Mouse (Mus musculus) ES-E14 (cell line): ENCODE measurements at regions not wholly inside any gene's neighbourhood (a gene's known extent, or its start where the extent isn't known, plus 50 kb on each side); places are given as distances from the start of the nearest gene placed in this dataset.

Experiments
- CHD2 ChIP-seq: IDR thresholded peaks from 2 replicates; pipeline ENCODE4 v1.6.1; 2014; ENCODE audit warnings: mild to moderate bottlenecking, low read depth, low read length, inconsistent platforms
- HCFC1 ChIP-seq: IDR thresholded peaks from 2 replicates; pipeline ENCODE4 v1.6.1; 2012; ENCODE audit warnings: low read length, inconsistent platforms, borderline replicate concordance; ENCODE audit not compliant: insufficient read depth
- MAFK ChIP-seq: IDR thresholded peaks from 2 replicates; pipeline ENCODE4 v1.6.1; 2014; ENCODE audit warnings: mild to moderate bottlenecking, low read depth, low read length, inconsistent platforms; ENCODE audit not compliant: insufficient read depth
- ZNF384 ChIP-seq: IDR thresholded peaks from 2 replicates; pipeline ENCODE4 v1.6.1; 2012; ENCODE audit warnings: low read depth, low read length, inconsistent platforms

- TF ChIP-seq HCFC1, result no peak
- no peak for TF ChIP-seq ZNF384
- no peak for TF ChIP-seq CHD2
- TF ChIP-seq MAFK, result no peak
Observed at GRCm38 (mm10) chr1:51622181-51622862, 144.1 kb upstream of the Nabp1 start.
